Mouse (Mus musculus): ENCODE measurements around the gene Mpp2. TPM values are rescaled to one million over a fixed set of nuclear protein-coding genes. Genes with fewer than 3 reads are reported as not detected.

The Mpp2 gene
- polyA plus RNA-seq, 1 experiment, result 21.2 TPM

GRCm38 (mm10) chr11:102043381-102043780, 44.9 kb downstream of the Mpp2 start:
- Histone ChIP-seq H3K36me3 (ENCODE audit: control insufficient read depth) (no peaks in the 10 kb centered on the region), H3K27me3 (ENCODE audit: control insufficient read depth) (no peaks in the 10 kb centered on the region; the same call in 1 of the 2 replicates), H3K4me3 (replicated peaks) (no peak overlapping the region), H3K4me1 (ENCODE audit: control insufficient read depth) (no peaks in the 10 kb centered on the region), H3K9me3 (ENCODE audit: control insufficient read depth, low read length) (peaks cover 9% of the 10 kb centered on the region)
- no peak for TF ChIP-seq TAL1 (IDR thresholded peaks at IDR 0.05; ENCODE audit: low read length)
- TF ChIP-seq GATA1 (IDR thresholded peaks at IDR 0.05; ENCODE audit: low read length), result no peak

- H3K9me3 ChIP-seq (ENCODE audit: control insufficient read depth, low read length), result peaks cover 9% of the 10 kb centered on the region
- TF ChIP-seq TAL1 (IDR thresholded peaks at IDR 0.05; ENCODE audit: low read length), result no peak
- no peak for TF ChIP-seq GATA1 (IDR thresholded peaks at IDR 0.05; ENCODE audit: low read length)
- H3K4me1 ChIP-seq (ENCODE audit: control insufficient read depth), result no peaks in the 10 kb centered on the region
- H3K36me3 ChIP-seq (ENCODE audit: control insufficient read depth), result no peaks in the 10 kb centered on the region
- H3K27me3 ChIP-seq (ENCODE audit: control insufficient read depth), result no peaks in the 10 kb centered on the region; the same call in 1 of the 2 replicates
- no peak overlapping the region for H3K4me3 ChIP-seq (replicated peaks)
These were observed 45.3 kb downstream of the Mpp2 start for GRCm38 (mm10) chr11:102042971-102043370.

GRCm38 (mm10) chr11:102041350-102041949, 46.9 kb downstream of the Mpp2 start, which contains the start of gene Cd300lg:
Cd300lg (plus strand) TSS chr11:102041509.
- no peak for TF ChIP-seq TAL1 (IDR thresholded peaks at IDR 0.05; ENCODE audit: low read length)
- TF ChIP-seq GATA1 (IDR thresholded peaks at IDR 0.05; ENCODE audit: low read length), result no peak
- H3K4me3 ChIP-seq (replicated peaks), result no peak within 1 kb of the TSS
- H3K36me3 ChIP-seq (ENCODE audit: control insufficient read depth), result no peaks in the 10 kb centered on the region
- peaks cover 5% of the 10 kb centered on the region for H3K27me3 ChIP-seq (ENCODE audit: control insufficient read depth)
- H3K9me3 ChIP-seq (ENCODE audit: control insufficient read depth, low read length), result peaks cover 9% of the 10 kb centered on the region
- H3K4me1 ChIP-seq (ENCODE audit: control insufficient read depth), result no peaks in the 10 kb centered on the region

- H3K4me1 ChIP-seq (ENCODE audit: control insufficient read depth), result no peaks in the 10 kb centered on the region
- no peak for TF ChIP-seq TAL1 (IDR thresholded peaks at IDR 0.05; ENCODE audit: low read length)
- H3K27me3 ChIP-seq (ENCODE audit: control insufficient read depth), result peaks cover 5% of the 10 kb centered on the region
- no peaks in the 10 kb centered on the region for H3K36me3 ChIP-seq (ENCODE audit: control insufficient read depth)
- no peak overlapping the region for H3K4me3 ChIP-seq (replicated peaks)
- peaks cover 6% of the 10 kb centered on the region for H3K9me3 ChIP-seq (ENCODE audit: control insufficient read depth, low read length)
These were observed 47.7 kb downstream of the Mpp2 start for GRCm38 (mm10) chr11:102040646-102041045.

- H3K9me3 ChIP-seq (ENCODE audit: control insufficient read depth, low read length), result peaks cover 2% of the 10 kb centered on the region; the same call in 1 of the 2 replicates
- TF ChIP-seq GATA1 (IDR thresholded peaks at IDR 0.05; ENCODE audit: low read length) (no peak), TAL1 (IDR thresholded peaks at IDR 0.05; ENCODE audit: low read length) (no peak)
- H3K4me1 ChIP-seq (ENCODE audit: control insufficient read depth), result no peaks in the 10 kb centered on the region
- H3K36me3 ChIP-seq (ENCODE audit: control insufficient read depth), result no peaks in the 10 kb centered on the region
- H3K4me3 ChIP-seq (replicated peaks), result no peak overlapping the region
- peaks cover 5% of the 10 kb centered on the region for H3K27me3 ChIP-seq (ENCODE audit: control insufficient read depth)
These were observed 48.2 kb downstream of the Mpp2 start for GRCm38 (mm10) chr11:102040138-102040524.

GRCm38 (mm10) chr11:102039487-102040137, 48.7 kb downstream of the Mpp2 start:
- Histone ChIP-seq H3K4me3 (replicated peaks) (no peak overlapping the region), H3K27me3 (ENCODE audit: control insufficient read depth) (peaks cover 5% of the 10 kb centered on the region)

GRCm38 (mm10) chr11:102037789-102038188, 50.5 kb downstream of the Mpp2 start:
- Histone ChIP-seq H3K9me3 (ENCODE audit: control insufficient read depth, low read length) (peaks cover 2% of the 10 kb centered on the region; the same call in 1 of the 2 replicates), H3K4me3 (replicated peaks) (no peak overlapping the region), H3K27me3 (ENCODE audit: control insufficient read depth) (peaks cover 5% of the 10 kb centered on the region), H3K4me1 (ENCODE audit: control insufficient read depth) (no peaks in the 10 kb centered on the region), H3K36me3 (ENCODE audit: control insufficient read depth) (no peaks in the 10 kb centered on the region)
- no peak for TF ChIP-seq GATA1 (IDR thresholded peaks at IDR 0.05; ENCODE audit: low read length)
- no peak for TF ChIP-seq TAL1 (IDR thresholded peaks at IDR 0.05; ENCODE audit: low read length)

More at GRCm38 (mm10) chr11:102039487-102040137, 48.7 kb downstream of the Mpp2 start:
- TF ChIP-seq TAL1 (IDR thresholded peaks at IDR 0.05; ENCODE audit: low read length), result no peak
- TF ChIP-seq GATA1 (IDR thresholded peaks at IDR 0.05; ENCODE audit: low read length), result no peak
- Histone ChIP-seq H3K36me3 (ENCODE audit: control insufficient read depth) (no peaks in the 10 kb centered on the region), H3K4me1 (ENCODE audit: control insufficient read depth) (no peaks in the 10 kb centered on the region), H3K9me3 (ENCODE audit: control insufficient read depth, low read length) (peaks cover 2% of the 10 kb centered on the region; the same call in 1 of the 2 replicates)

- H3K27me3 ChIP-seq (ENCODE audit: control insufficient read depth), result peaks cover 5% of the 10 kb centered on the region
- TF ChIP-seq GATA1 (IDR thresholded peaks at IDR 0.05; ENCODE audit: low read length) (no peak), TAL1 (IDR thresholded peaks at IDR 0.05; ENCODE audit: low read length) (no peak)
- H3K4me3 ChIP-seq (replicated peaks), result no peak overlapping the region
These were observed 52.0 kb downstream of the Mpp2 start for GRCm38 (mm10) chr11:102036336-102036735.

GRCm38 (mm10) chr11:102035456-102035960, 52.8 kb downstream of the Mpp2 start:
- TF ChIP-seq GATA1 (IDR thresholded peaks at IDR 0.05; ENCODE audit: low read length) (no peak), TAL1 (IDR thresholded peaks at IDR 0.05; ENCODE audit: low read length) (no peak)
- Histone ChIP-seq H3K27me3 (ENCODE audit: control insufficient read depth) (peaks cover 5% of the 10 kb centered on the region), H3K36me3 (ENCODE audit: control insufficient read depth) (no peaks in the 10 kb centered on the region), H3K4me3 (replicated peaks) (no peak overlapping the region), H3K4me1 (ENCODE audit: control insufficient read depth) (no peaks in the 10 kb centered on the region), H3K9me3 (ENCODE audit: control insufficient read depth, low read length) (no peaks in the 10 kb centered on the region)

More at GRCm38 (mm10) chr11:102036336-102036735, 52.0 kb downstream of the Mpp2 start:
- no peaks in the 10 kb centered on the region for H3K4me1 ChIP-seq (ENCODE audit: control insufficient read depth)
- peaks cover 2% of the 10 kb centered on the region; the same call in 1 of the 2 replicates for H3K9me3 ChIP-seq (ENCODE audit: control insufficient read depth, low read length)
- H3K36me3 ChIP-seq (ENCODE audit: control insufficient read depth), result no peaks in the 10 kb centered on the region
